Mouse (Mus musculus) ES-E14 (cell line): ENCODE data around the gene St8sia6.
"Not testable (repeated sequence)": the region's sequence is repeated elsewhere in the genome, so short reads cannot be mapped to it uniquely, and the experiment has no call there.

Experiments
- CHD2 ChIP-seq: IDR thresholded peaks from 2 replicates; pipeline ENCODE4 v1.6.1; 2014; ENCODE audit warnings: mild to moderate bottlenecking, low read depth, low read length, inconsistent platforms
- ZNF384 ChIP-seq: IDR thresholded peaks from 2 replicates; pipeline ENCODE4 v1.6.1; 2012; ENCODE audit warnings: low read depth, low read length, inconsistent platforms

DNA sequence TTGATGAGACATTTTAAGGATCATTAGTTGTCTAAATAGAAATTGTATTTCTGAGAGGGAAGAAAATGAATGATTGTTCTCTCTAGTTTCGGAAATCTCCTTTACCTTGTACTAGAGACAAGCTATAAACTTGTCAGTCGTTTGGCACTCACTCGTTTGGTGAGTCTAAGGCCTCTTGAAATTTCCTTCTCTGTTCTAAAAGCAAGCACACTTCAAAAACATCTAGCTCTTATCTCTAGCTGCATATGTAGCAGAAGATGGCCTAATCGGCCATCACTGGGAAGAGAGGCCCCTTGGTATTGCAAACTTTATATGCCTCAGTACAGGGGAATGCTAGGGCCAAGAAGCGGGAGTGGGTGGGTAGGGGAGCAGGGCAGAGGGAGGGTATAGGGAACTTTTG lies 190.2 kb downstream of the St8sia6 start:
- not testable (repeated sequence) for TF ChIP-seq CHD2, ZNF384
